Mouse (Mus musculus) CH12.LX (cell line): ENCODE measurements around the gene Ccdc151. TPM values are rescaled to one million over a fixed set of nuclear protein-coding genes. Genes with fewer than 3 reads are reported as not detected.

Experiments used
- DNase-seq: peaks from one replicate; pipeline ENCODE4 v3.0.0-alpha.2; 2013; ENCODE audit errors: extremely low read depth
- H3K27ac ChIP-seq: 2 replicates; pipeline ENCODE4 v1.5.1; 2012; ENCODE audit warnings: low read depth, mild to moderate bottlenecking, control low read depth, moderate library complexity; ENCODE audit not compliant: insufficient read depth
- H3K27me3 ChIP-seq: replicated peaks from 2 replicates; pipeline ENCODE3; 2012; ENCODE audit warnings: inconsistent platforms
- H3K36me3 ChIP-seq, 2 experiments: replicated peaks in 1 of 2; 2 replicates each; pipeline versions ENCODE3 to v1.6.1; 2012; ENCODE audit warnings: inconsistent platforms in 1 of 2, low read length in 1 of 2, mild to moderate bottlenecking in 1 of 2, mixed read lengths in 1 of 2, moderate library complexity in 1 of 2; ENCODE audit not compliant: control insufficient read depth in 1 of 2, insufficient read depth in 1 of 2
- H3K4me1 ChIP-seq, 2 experiments: 2 replicates each; pipeline ENCODE4 v1.6.1; 2012; ENCODE audit warnings: inconsistent platforms in 1 of 2, moderate library complexity in 1 of 2; ENCODE audit not compliant: insufficient read depth in 2 of 2, control insufficient read depth in 1 of 2
- H3K4me2 ChIP-seq: 2 replicates; pipeline ENCODE4 v1.6.1; 2012; ENCODE audit warnings: low read depth, mild to moderate bottlenecking, control low read depth; ENCODE audit not compliant: poor library complexity, insufficient read depth, severe bottlenecking
- H3K4me3 ChIP-seq, 3 experiments: fragments of 150-350 bp in 1 of 3; sonication (generic) in 1 of 3; replicated peaks in 1 of 3; 2 replicates each; pipeline versions ENCODE3 to v1.5.1; 2011 to 2012; ENCODE audit warnings: low read depth in 2 of 3, low read length in 2 of 3, mild to moderate bottlenecking in 2 of 3, moderate library complexity in 2 of 3, control low read depth in 1 of 3, improper control_type of control experiment in 1 of 3, inconsistent platforms in 1 of 3, mixed read lengths in 1 of 3; ENCODE audit not compliant: poor library complexity in 1 of 3
- H3K79me2 ChIP-seq: replicated peaks from 2 replicates; pipeline ENCODE4 v1.6.1; 2012; ENCODE audit warnings: mild to moderate bottlenecking, moderate library complexity; ENCODE audit not compliant: control insufficient read depth, poor library complexity, insufficient read depth, severe bottlenecking; ENCODE audit errors: extremely low read depth
- H3K9ac ChIP-seq: 2 replicates; pipeline ENCODE4 v1.6.1; 2012; ENCODE audit warnings: low read depth, mild to moderate bottlenecking, control low read depth, moderate library complexity; ENCODE audit not compliant: insufficient read depth
- H3K9me3 ChIP-seq: replicated peaks from 2 replicates; pipeline ENCODE3; 2012; ENCODE audit warnings: low read length, inconsistent platforms, mixed read lengths
- BHLHE40 ChIP-seq: IDR thresholded peaks from 2 replicates; pipeline ENCODE4 v1.6.1; 2011; ENCODE audit warnings: mild to moderate bottlenecking, low read depth, low read length, improper control_type of control experiment
- CHD2 ChIP-seq: IDR thresholded peaks from 2 replicates; pipeline ENCODE4 v1.6.1; 2011; ENCODE audit warnings: low read length, improper control_type of control experiment
- CTCF ChIP-seq, 2 experiments: IDR thresholded peaks in 1 of 2; conservative IDR thresholded peaks in 1 of 2; 2 replicates each; pipeline ENCODE4 v1.5.1; 2011 to 2012; ENCODE audit warnings: low read depth in 2 of 2, low read length in 2 of 2, improper control_type of control experiment in 1 of 2, inconsistent platforms in 1 of 2, mild to moderate bottlenecking in 1 of 2, moderate library complexity in 1 of 2
- E2F4 ChIP-seq: IDR thresholded peaks from 2 replicates; pipeline ENCODE4 v1.6.1; 2011; ENCODE audit warnings: low read depth, low read length, improper control_type of control experiment; ENCODE audit not compliant: insufficient replicate concordance
- ELF1 ChIP-seq: IDR thresholded peaks from 2 replicates; pipeline ENCODE4 v1.6.1; 2014; ENCODE audit warnings: low read depth, mild to moderate bottlenecking, inconsistent platforms, low read length, improper control_type of control experiment
- HCFC1 ChIP-seq: IDR thresholded peaks from 2 replicates; pipeline ENCODE4 v1.6.1; 2012; ENCODE audit warnings: low read depth, mild to moderate bottlenecking, inconsistent platforms, low read length, improper control_type of control experiment
- IRF4 ChIP-seq: IDR thresholded peaks from 2 replicates; pipeline ENCODE4 v1.6.1; 2014; ENCODE audit warnings: low read depth, mild to moderate bottlenecking, inconsistent platforms, low read length, improper control_type of control experiment
- JUN ChIP-seq: IDR thresholded peaks from 2 replicates; pipeline ENCODE4 v1.6.1; 2011; ENCODE audit warnings: low read depth, mild to moderate bottlenecking, low read length, improper control_type of control experiment, moderate library complexity; ENCODE audit not compliant: insufficient read depth
- MAFK ChIP-seq: IDR thresholded peaks from 2 replicates; pipeline ENCODE4 v1.6.1; 2011; ENCODE audit warnings: low read length, improper control_type of control experiment; ENCODE audit not compliant: insufficient replicate concordance
- POLR2A ChIP-seq: IDR thresholded peaks from 2 replicates; pipeline ENCODE4 v1.6.1; 2011; ENCODE audit warnings: low read depth, mild to moderate bottlenecking, improper control_type of control experiment, low read length
- RAD21 ChIP-seq: IDR thresholded peaks from 2 replicates; pipeline ENCODE4 v1.6.1; 2011; ENCODE audit warnings: low read depth, mild to moderate bottlenecking, low read length, improper control_type of control experiment, moderate library complexity
- RCOR1 ChIP-seq: conservative IDR thresholded peaks from 2 replicates; pipeline ENCODE4 v1.6.1; 2012; ENCODE audit warnings: low read depth, mild to moderate bottlenecking, inconsistent platforms, low read length, improper control_type of control experiment
- SIN3A ChIP-seq: IDR thresholded peaks from 2 replicates; pipeline ENCODE4 v1.6.1; 2012; ENCODE audit warnings: low read length, improper control_type of control experiment, inconsistent platforms
- SMC3 ChIP-seq: IDR thresholded peaks from 2 replicates; pipeline ENCODE4 v1.6.1; 2011; ENCODE audit warnings: low read depth, low read length, improper control_type of control experiment
- TBP ChIP-seq: conservative IDR thresholded peaks from 2 replicates; pipeline ENCODE4 v1.6.1; 2011; ENCODE audit warnings: low read depth, low read length, improper control_type of control experiment
- USF1 ChIP-seq: IDR thresholded peaks from 2 replicates; pipeline ENCODE4 v1.6.1; 2014; ENCODE audit warnings: low read depth, mild to moderate bottlenecking, inconsistent platforms, low read length, improper control_type of control experiment
- ZKSCAN1 ChIP-seq: IDR thresholded peaks from 2 replicates; pipeline ENCODE4 v1.6.1; 2012; ENCODE audit warnings: low read depth, inconsistent platforms, low read length, improper control_type of control experiment, borderline replicate concordance
- ZNF384 ChIP-seq: IDR thresholded peaks from 2 replicates; pipeline ENCODE4 v1.6.1; 2012; ENCODE audit warnings: low read depth, low read length, improper control_type of control experiment, inconsistent platforms
- dilution Hi-C: fragments of 300-500 bp; cut with MboI; formaldehyde crosslinking; loops from 2 replicates; pipeline ENCODE4 v1.14.3; 2020; ENCODE audit warnings: low sequenced_read_pairs; ENCODE audit not compliant: extremely low pct_unique_long_range_greater_than_20kb, extremely low pct_ligation_motif_present
- in situ Hi-C: fragments of 300-500 bp; cut with MboI; formaldehyde crosslinking; loops from 3 replicates; pipeline ENCODE4 v1.14.3; 2019; ENCODE audit warnings: low sequenced_read_pairs, low pct_ligation_motif_present, low pct_unique_long_range_greater_than_20kb, mixed read lengths
- polyA plus RNA-seq: library from polyadenylated mRNA; unstranded; fragments of >175 nt; gene quantifications from 2 replicates; pipeline ENCODE4 v1.2.1, GENCODE M21; 2012; ENCODE audit warnings: low read depth; ENCODE audit not compliant: insufficient read length
- total RNA-seq, 2 experiments: library from RNA; depleted of rRNA; stranded (reverse); fragments of 300-350 nt in 1 of 2; fragments of >200 nt in 1 of 2; gene quantifications; 2 replicates each; pipeline ENCODE4 v1.2.3; 2012 to 2014

Gene Ccdc151
- total and polyA plus RNA-seq, 3 experiments: 0.13 to 0.25 (median 0.16) TPM

DNA sequence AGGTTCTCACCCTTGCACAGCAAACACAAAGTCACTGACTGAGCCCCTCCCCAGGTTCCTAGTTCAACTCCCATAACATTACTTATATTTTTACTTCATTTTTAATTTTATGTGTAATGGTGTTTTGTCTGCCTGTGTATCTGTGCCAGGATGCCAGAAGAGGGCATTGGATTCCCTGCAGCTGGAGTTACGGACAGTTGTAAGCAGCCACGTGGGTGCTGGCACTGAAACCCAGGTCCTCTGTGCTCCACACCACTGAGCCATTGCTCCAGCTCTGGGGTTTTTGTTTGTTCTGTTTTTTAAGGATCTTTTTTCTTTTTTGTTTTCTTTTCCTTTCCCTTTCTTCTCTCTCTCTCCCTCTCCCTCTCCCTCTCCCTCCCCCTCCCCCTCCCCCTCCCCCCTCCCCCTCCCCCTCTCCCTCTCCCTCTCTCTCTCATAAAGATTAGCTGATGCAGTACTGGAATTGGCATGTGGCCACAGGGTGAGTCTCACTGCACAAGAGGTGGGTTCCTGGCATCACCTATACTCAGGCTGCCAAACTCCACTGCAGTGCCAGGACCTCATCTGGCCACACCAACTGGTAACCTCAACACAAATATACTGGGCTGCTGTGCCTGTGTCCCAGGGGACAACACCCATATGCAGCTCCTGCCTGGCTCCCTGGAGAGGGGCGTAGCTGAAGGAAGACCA, 6.1 kb downstream of the Ccdc151 start:
- Histone ChIP-seq H3K27ac (no peak overlapping the region), H3K9me3 (peaks cover 3% of the 10 kb centered on the region), H3K4me1 (no peaks in the 10 kb centered on the region), H3K4me2 (no peak overlapping the region), H3K4me3 (no peak overlapping the region), H3K9ac (no peak overlapping the region), H3K36me3 (no peaks in the 10 kb centered on the region), H3K79me2 (no peaks in the 10 kb centered on the region), H3K27me3 (peaks cover 59% of the 10 kb centered on the region)
- TF ChIP-seq HCFC1 (no peak), CHD2 (no peak), USF1 (no peak), IRF4 (no peak), MAFK (no peak), ELF1 (no peak), RAD21 (no peak), JUN (no peak), RCOR1 (no peak), E2F4 (no peak), BHLHE40 (no peak), POLR2A (no peak), TBP (no peak), SMC3 (no peak), ZKSCAN1 (no peak), CTCF (conservative IDR thresholded peaks at IDR 0.05 in 1 of 2, IDR thresholded peaks at IDR 0.05 in 1 of 2; ENCODE audit: low read depth in 2 of 2, low read length in 2 of 2) (no peak), SIN3A (no peak)
- no peak for DNase-seq
- dilution Hi-C loops (no loop called here), in situ Hi-C loops (no loop called here)

- Histone ChIP-seq H3K9me3 (peaks cover 3% of the 10 kb centered on the region), H3K4me2 (no peak overlapping the region), H3K27ac (no peak overlapping the region), H3K4me3 (no peak overlapping the region), H3K9ac (no peak overlapping the region), H3K4me1 (no peaks in the 10 kb centered on the region), H3K79me2 (no peaks in the 10 kb centered on the region), H3K27me3 (peaks cover 67% of the 10 kb centered on the region), H3K36me3 (no peaks in the 10 kb centered on the region)
- dilution Hi-C loops (no loop called here), in situ Hi-C loops (no loop called here)
- TF ChIP-seq ZNF384 (no peak), ZKSCAN1 (no peak)
- no peak for DNase-seq
Measured at GRCm38 (mm10) chr9:21992227-21992626, 10.2 kb downstream of the Ccdc151 start.
